Mouse (Mus musculus) myocyte (in vitro differentiated cells): Measurements from ENCODE around the gene Pgls. TPM values are rescaled to one million over a fixed set of nuclear protein-coding genes. Genes with fewer than 3 reads are reported as not detected.

ENCODE experiments used
- H3K27me3 ChIP-seq: one replicate; pipeline ENCODE4 v1.6.1; 2011; ENCODE audit not compliant: control insufficient read depth, insufficient read depth, insufficient read length
- H3K36me3 ChIP-seq: one replicate; pipeline ENCODE4 v1.6.1; 2011; ENCODE audit not compliant: control insufficient read depth, insufficient read depth
- H3K4me2 ChIP-seq: one replicate; pipeline ENCODE4 v1.6.1; 2011; ENCODE audit warnings: low read depth, control low read depth
- H3K4me3 ChIP-seq: one replicate; pipeline ENCODE4 v1.5.1; 2011; ENCODE audit warnings: mild to moderate bottlenecking, control low read depth, moderate library complexity
- H3K79me2 ChIP-seq: one replicate; pipeline ENCODE4 v1.6.1; 2011; ENCODE audit not compliant: control insufficient read depth, insufficient read depth
- H3ac ChIP-seq: one replicate; pipeline ENCODE4 v1.6.1; 2011; ENCODE audit not compliant: control insufficient read depth, insufficient read length
- CEBPB ChIP-seq: IDR thresholded peaks from 2 replicates; pipeline ENCODE4 v1.6.1; 2011; ENCODE audit warnings: mild to moderate bottlenecking, moderate library complexity; ENCODE audit not compliant: poor library complexity, insufficient read depth, severe bottlenecking
- E2F4 ChIP-seq: IDR thresholded peaks from one replicate; pipeline ENCODE4 v1.6.1; 2011; ENCODE audit warnings: mild to moderate bottlenecking, control low read depth, moderate library complexity; ENCODE audit not compliant: insufficient read depth
- MAX ChIP-seq: IDR thresholded peaks from one replicate; pipeline ENCODE4 v1.6.1; 2011; ENCODE audit warnings: low read depth, mild to moderate bottlenecking, control low read depth
- MYOD1 ChIP-seq, 3 experiments: IDR thresholded peaks; one replicate each; pipeline ENCODE4 v1.6.1; 2011; ENCODE audit warnings: control low read depth in 2 of 3, low read depth in 2 of 3, mild to moderate bottlenecking in 2 of 3, moderate library complexity in 1 of 3; ENCODE audit not compliant: insufficient read length in 2 of 3, control insufficient read depth in 1 of 3
- MYOG ChIP-seq, 3 experiments: IDR thresholded peaks; one replicate each; pipeline ENCODE4 v1.6.1; 2011; ENCODE audit warnings: control low read depth in 2 of 3, low read depth in 2 of 3, mild to moderate bottlenecking in 2 of 3; ENCODE audit not compliant: insufficient read length in 2 of 3, control insufficient read depth in 1 of 3, insufficient read depth in 1 of 3
- POLR2A ChIP-seq: IDR thresholded peaks from one replicate; pipeline ENCODE4 v1.6.1; 2011; ENCODE audit warnings: low read depth, mild to moderate bottlenecking, control low read depth, moderate library complexity; ENCODE audit not compliant: insufficient read length
- POLR2AphosphoS2 ChIP-seq: IDR thresholded peaks from one replicate; pipeline ENCODE4 v1.6.1; 2011; ENCODE audit warnings: low read depth, control low read depth; ENCODE audit not compliant: insufficient read length
- REST ChIP-seq: IDR thresholded peaks from one replicate; pipeline ENCODE4 v1.6.1; 2011; ENCODE audit warnings: mild to moderate bottlenecking, control low read depth, moderate library complexity; ENCODE audit not compliant: insufficient read depth, insufficient read length
- SRF ChIP-seq: IDR thresholded peaks from one replicate; pipeline ENCODE4 v1.6.1; 2011; ENCODE audit warnings: low read depth; ENCODE audit not compliant: control insufficient read depth, insufficient read length
- TCF12 ChIP-seq: IDR thresholded peaks from one replicate; pipeline ENCODE4 v1.6.1; 2011; ENCODE audit warnings: mild to moderate bottlenecking, control low read depth; ENCODE audit not compliant: poor library complexity, insufficient read depth, severe bottlenecking
- TCF3 ChIP-seq: IDR thresholded peaks from one replicate; pipeline ENCODE4 v1.6.1; 2011; ENCODE audit warnings: low read depth, control low read depth; ENCODE audit not compliant: insufficient read length
- USF1 ChIP-seq: IDR thresholded peaks from one replicate; pipeline ENCODE4 v1.6.1; 2011; ENCODE audit warnings: low read depth, mild to moderate bottlenecking, control low read depth, moderate library complexity
- polyA plus RNA-seq: library from polyadenylated mRNA; unstranded; fragments of >200 nt; fragmentation: generic; extraction: Trizol; gene quantifications from one replicate; pipeline ENCODE4 v1.2.1, GENCODE M21; 2012; ENCODE audit warnings: missing spikeins

Pgls gene
- polyA plus RNA-seq, 1 experiment: 248 TPM

GRCm38 (mm10) chr8:71592374-71593170 is 596 bp downstream of the Pgls start:
- TF ChIP-seq REST (no peak), POLR2AphosphoS2 (no peak), MYOD1 (IDR thresholded peaks at IDR 0.05; ENCODE audit: control insufficient read depth in 1 of 3, insufficient read length in 2 of 3, low read depth in 2 of 3) (no peak), POLR2A (peak; percentile 57)
- no peaks in the 10 kb centered on the region for H3K36me3 ChIP-seq

GRCm38 (mm10) chr8:71593556-71594323 is 1.8 kb downstream of the Pgls start:
- Histone ChIP-seq H3K27me3 (no peaks in the 10 kb centered on the region), H3K4me3 (peak overlapping the region; percentile 73), H3ac (no peak overlapping the region), H3K4me2 (no peak overlapping the region), H3K79me2 (peaks cover 8% of the 10 kb centered on the region), H3K36me3 (no peaks in the 10 kb centered on the region)
- TF ChIP-seq POLR2AphosphoS2 (peak; percentile 62), TCF12 (no peak)

More at GRCm38 (mm10) chr8:71592374-71593170, 596 bp downstream of the Pgls start:
- peak overlapping the region; percentile 73 for H3K4me3 ChIP-seq
- H3K4me2 ChIP-seq: peak overlapping the region; percentile 98
- peak overlapping the region; percentile 88 for H3ac ChIP-seq
- H3K27me3 ChIP-seq: no peaks in the 10 kb centered on the region
- peaks cover 8% of the 10 kb centered on the region for H3K79me2 ChIP-seq

GRCm38 (mm10) chr8:71594324-71594722 is 2.3 kb downstream of the Pgls start:
- Histone ChIP-seq H3ac (no peak overlapping the region), H3K79me2 (peaks cover 8% of the 10 kb centered on the region), H3K4me3 (no peak overlapping the region), H3K4me2 (no peak overlapping the region), H3K27me3 (no peaks in the 10 kb centered on the region), H3K36me3 (no peaks in the 10 kb centered on the region)
- TF ChIP-seq CEBPB: no peak
- TF ChIP-seq REST: no peak
- no peak for TF ChIP-seq MYOD1 (IDR thresholded peaks at IDR 0.05; ENCODE audit: control insufficient read depth in 1 of 3, insufficient read length in 2 of 3, low read depth in 2 of 3)
- TF ChIP-seq MAX: no peak
- no peak for TF ChIP-seq POLR2A
- no peak for TF ChIP-seq SRF
- no peak for TF ChIP-seq MYOG (IDR thresholded peaks at IDR 0.05; ENCODE audit: control insufficient read depth in 1 of 3, insufficient read depth in 1 of 3, insufficient read length in 2 of 3, low read depth in 2 of 3)
- TF ChIP-seq TCF12: no peak
- TF ChIP-seq TCF3: no peak
- TF ChIP-seq USF1: no peak
- no peak for TF ChIP-seq POLR2AphosphoS2
- no peak for TF ChIP-seq E2F4

GRCm38 (mm10) chr8:71595862-71596261 is 3.9 kb downstream of the Pgls start:
- Histone ChIP-seq H3K79me2 (peaks cover 8% of the 10 kb centered on the region), H3K4me3 (no peak overlapping the region), H3K4me2 (no peak overlapping the region), H3ac (no peak overlapping the region), H3K36me3 (no peaks in the 10 kb centered on the region), H3K27me3 (no peaks in the 10 kb centered on the region)
- TF ChIP-seq E2F4: no peak
- peak; percentile 35 for TF ChIP-seq POLR2A
- peak in 2 of 3 experiments; percentile 59 to 77 for TF ChIP-seq MYOG (IDR thresholded peaks at IDR 0.05; ENCODE audit: control insufficient read depth in 1 of 3, insufficient read depth in 1 of 3, insufficient read length in 2 of 3, low read depth in 2 of 3)
- peak in 2 of 3 experiments; percentile 27 to 39 for TF ChIP-seq MYOD1 (IDR thresholded peaks at IDR 0.05; ENCODE audit: control insufficient read depth in 1 of 3, insufficient read length in 2 of 3, low read depth in 2 of 3)
- no peak for TF ChIP-seq CEBPB
- peak; percentile 80 for TF ChIP-seq POLR2AphosphoS2

GRCm38 (mm10) chr8:71596384-71596783 is 4.4 kb downstream of the Pgls start:
- Histone ChIP-seq H3K79me2 (peaks cover 8% of the 10 kb centered on the region), H3K27me3 (no peaks in the 10 kb centered on the region), H3K4me3 (no peak overlapping the region), H3K4me2 (no peak overlapping the region), H3ac (no peak overlapping the region), H3K36me3 (no peaks in the 10 kb centered on the region)
- TF ChIP-seq CEBPB: no peak
